Mouse (Mus musculus): ENCODE data around the gene Spaca4. TPM values are rescaled to one million over a fixed set of nuclear protein-coding genes. Genes with fewer than 3 reads are reported as not detected.

Gene Spaca4
- total and polyA plus RNA-seq, 3 experiments = not detected

- dilution Hi-C loops (cut with MboI; ENCODE audit: extremely low pct_ligation_motif_present, extremely low pct_unique_long_range_greater_than_20kb, low sequenced_read_pairs) (no loop called here), in situ Hi-C loops (cut with MboI; ENCODE audit: low pct_ligation_motif_present, low pct_unique_long_range_greater_than_20kb, low sequenced_read_pairs) (no loop called here)
- Histone ChIP-seq H3K27me3 (replicated peaks) (no peaks in the 10 kb centered on the region), H3K27ac (ENCODE audit: insufficient read depth, low read depth) (no peak overlapping the region), H3K36me3 (replicated peaks in 1 of 2; ENCODE audit: control insufficient read depth in 1 of 2, insufficient read depth in 1 of 2, low read length in 1 of 2) (peaks cover 81 to 87% of the 10 kb centered on the region in 2 experiments), H3K4me3 (replicated peaks in 1 of 3; ENCODE audit: low read depth in 2 of 3, low read length in 2 of 3, poor library complexity in 1 of 3) (no peak overlapping the region), H3K4me2 (ENCODE audit: insufficient read depth, low read depth, poor library complexity, severe bottlenecking) (no peak overlapping the region), H3K79me2 (replicated peaks; ENCODE audit: control insufficient read depth, extremely low read depth, insufficient read depth, poor library complexity, severe bottlenecking) (peaks cover 20% of the 10 kb centered on the region), H3K9me3 (replicated peaks; ENCODE audit: low read length) (no peaks in the 10 kb centered on the region), H3K9ac (ENCODE audit: insufficient read depth, low read depth) (no peak overlapping the region), H3K4me1 (ENCODE audit: control insufficient read depth in 1 of 2, insufficient read depth in 2 of 2) (peaks cover 7 to 26% of the 10 kb centered on the region in 2 experiments; a peak in 3 of 4 replicates)
- no peak for DNase-seq (ENCODE audit: extremely low read depth)
- TF ChIP-seq KAT2A (IDR thresholded peaks at IDR 0.05; ENCODE audit: insufficient replicate concordance, low read length) = no peak
These were observed 3.3 kb downstream of the Spaca4 start for GRCm38 (mm10) chr7:45722348-45722713.

- Histone ChIP-seq H3K4me1 (ENCODE audit: control insufficient read depth in 1 of 2, insufficient read depth in 2 of 2) (peaks cover 7 to 23% of the 10 kb centered on the region in 2 experiments; a peak in 3 of 4 replicates), H3K4me3 (replicated peaks in 1 of 3; ENCODE audit: low read depth in 2 of 3, low read length in 2 of 3, poor library complexity in 1 of 3) (no peak overlapping the region), H3K27ac (ENCODE audit: insufficient read depth, low read depth) (no peak overlapping the region), H3K27me3 (replicated peaks) (no peaks in the 10 kb centered on the region), H3K4me2 (ENCODE audit: insufficient read depth, low read depth, poor library complexity, severe bottlenecking) (no peak overlapping the region), H3K9me3 (replicated peaks; ENCODE audit: low read length) (no peaks in the 10 kb centered on the region), H3K79me2 (replicated peaks; ENCODE audit: control insufficient read depth, extremely low read depth, insufficient read depth, poor library complexity, severe bottlenecking) (peaks cover 25% of the 10 kb centered on the region), H3K9ac (ENCODE audit: insufficient read depth, low read depth) (no peak overlapping the region), H3K36me3 (replicated peaks in 1 of 2; ENCODE audit: control insufficient read depth in 1 of 2, insufficient read depth in 1 of 2, low read length in 1 of 2) (peaks cover 76 to 82% of the 10 kb centered on the region in 2 experiments)
- dilution Hi-C loops (cut with MboI; ENCODE audit: extremely low pct_ligation_motif_present, extremely low pct_unique_long_range_greater_than_20kb, low sequenced_read_pairs) (no loop called here), in situ Hi-C loops (cut with MboI; ENCODE audit: low pct_ligation_motif_present, low pct_unique_long_range_greater_than_20kb, low sequenced_read_pairs) (no loop called here)
- TF ChIP-seq JUN (IDR thresholded peaks at IDR 0.05; ENCODE audit: insufficient read depth, low read depth, low read length) = no peak
- no peak for TF ChIP-seq PAX5 (IDR thresholded peaks at IDR 0.05; ENCODE audit: low read length)
- TF ChIP-seq RCOR1 (conservative IDR thresholded peaks at IDR 0.05; ENCODE audit: low read depth, low read length) = no peak
- no peak for TF ChIP-seq NELFE (IDR thresholded peaks at IDR 0.05; ENCODE audit: low read depth, low read length)
- TF ChIP-seq MAZ (IDR thresholded peaks at IDR 0.05; ENCODE audit: low read depth, low read length) = no peak
- TF ChIP-seq GABPA (IDR thresholded peaks at IDR 0.05; ENCODE audit: insufficient replicate concordance, low read depth, low read length) = no peak
- no peak for TF ChIP-seq RAD21 (IDR thresholded peaks at IDR 0.05; ENCODE audit: low read depth, low read length)
- no peak for TF ChIP-seq MYC (IDR thresholded peaks at IDR 0.05; ENCODE audit: low read depth, low read length)
- TF ChIP-seq KAT2A (IDR thresholded peaks at IDR 0.05; ENCODE audit: insufficient replicate concordance, low read length) = no peak
- TF ChIP-seq MXI1 (IDR thresholded peaks at IDR 0.05; ENCODE audit: low read depth, low read length) = no peak
- TF ChIP-seq POLR2AphosphoS2 (IDR thresholded peaks at IDR 0.05; ENCODE audit: low read depth, low read length) = peak; percentile 74; the same call in 1 of the 2 replicates
- peak; percentile 11; the same call in 1 of the 2 replicates for TF ChIP-seq CHD2 (IDR thresholded peaks at IDR 0.05; ENCODE audit: low read length)
- TF ChIP-seq SMC3 (IDR thresholded peaks at IDR 0.05; ENCODE audit: low read depth, low read length) = no peak
- no peak for TF ChIP-seq NRF1 (IDR thresholded peaks at IDR 0.05; ENCODE audit: low read depth, low read length)
- no peak for TF ChIP-seq MEF2A (IDR thresholded peaks at IDR 0.05; ENCODE audit: borderline replicate concordance, low read depth, low read length)
- DNase-seq (ENCODE audit: extremely low read depth) = no peak
These were observed 3.8 kb downstream of the Spaca4 start for GRCm38 (mm10) chr7:45721642-45722347.

All from CH12.LX (cell line).